Mouse (Mus musculus) layer of hippocampus, postnatal 14 days (tissue): ENCODE results near the gene St3gal3. TPM values are rescaled to one million over a fixed set of nuclear protein-coding genes. Genes with fewer than 3 reads are reported as not detected.

ENCODE experiments used
- total RNA-seq, 2 experiments: library from RNA; stranded (reverse); gene quantifications; 2 replicates each; pipeline ENCODE4 v1.2.3; 2021

Gene St3gal3
- total RNA-seq, 2 experiments from 2014 or later, result 40.7 to 43.0 TPM

Other genes starting within 250 kb of the St3gal3 start
- 100 to 1,000 TPM; 433 TPM for gene Atp6v0b, start 247.6 kb downstream of the St3gal3 start, total RNA-seq
- gene Dph2, start 242.9 kb downstream of the St3gal3 start, total RNA-seq, result 10 to 100 TPM; 10.0 to 10.2 TPM
- gene Ipo13, start 219.9 kb downstream of the St3gal3 start, total RNA-seq, result 100 to 1,000 TPM; 124 to 131 TPM
- 1 to 10 TPM; 1.8 to 2.0 TPM for gene Artn, start 205.2 kb downstream of the St3gal3 start, total RNA-seq
- 10 to 100 TPM; 52.6 to 55.7 TPM for gene Kdm4a, start 45.1 kb upstream of the St3gal3 start, total RNA-seq
- 100 to 1,000 TPM; 106 to 112 TPM for gene Ptprf, start 156.5 kb upstream of the St3gal3 start, total RNA-seq